Mouse (Mus musculus) CH12.LX (cell line): ENCODE results near the gene Zfp664. TPM values are rescaled to one million over a fixed set of nuclear protein-coding genes. Genes with fewer than 3 reads are reported as not detected.

ENCODE experiments used
- DNase-seq: peaks from one replicate; pipeline ENCODE4 v3.0.0-alpha.2; 2013; ENCODE audit errors: extremely low read depth
- H3K27ac ChIP-seq: 2 replicates; pipeline ENCODE4 v1.5.1; 2012; ENCODE audit warnings: low read depth, mild to moderate bottlenecking, control low read depth, moderate library complexity; ENCODE audit not compliant: insufficient read depth
- H3K27me3 ChIP-seq: replicated peaks from 2 replicates; pipeline ENCODE3; 2012; ENCODE audit warnings: inconsistent platforms
- H3K36me3 ChIP-seq, 2 experiments: replicated peaks in 1 of 2; 2 replicates each; pipeline versions ENCODE3 to v1.6.1; 2012; ENCODE audit warnings: inconsistent platforms in 1 of 2, low read length in 1 of 2, mild to moderate bottlenecking in 1 of 2, mixed read lengths in 1 of 2, moderate library complexity in 1 of 2; ENCODE audit not compliant: control insufficient read depth in 1 of 2, insufficient read depth in 1 of 2
- H3K4me1 ChIP-seq, 2 experiments: 2 replicates each; pipeline ENCODE4 v1.6.1; 2012; ENCODE audit warnings: inconsistent platforms in 1 of 2, moderate library complexity in 1 of 2; ENCODE audit not compliant: insufficient read depth in 2 of 2, control insufficient read depth in 1 of 2
- H3K4me2 ChIP-seq: 2 replicates; pipeline ENCODE4 v1.6.1; 2012; ENCODE audit warnings: low read depth, mild to moderate bottlenecking, control low read depth; ENCODE audit not compliant: poor library complexity, insufficient read depth, severe bottlenecking
- H3K4me3 ChIP-seq, 3 experiments: fragments of 150-350 bp in 1 of 3; sonication (generic) in 1 of 3; replicated peaks in 1 of 3; 2 replicates each; pipeline versions ENCODE3 to v1.5.1; 2011 to 2012; ENCODE audit warnings: low read depth in 2 of 3, low read length in 2 of 3, mild to moderate bottlenecking in 2 of 3, moderate library complexity in 2 of 3, control low read depth in 1 of 3, improper control_type of control experiment in 1 of 3, inconsistent platforms in 1 of 3, mixed read lengths in 1 of 3; ENCODE audit not compliant: poor library complexity in 1 of 3
- H3K79me2 ChIP-seq: replicated peaks from 2 replicates; pipeline ENCODE4 v1.6.1; 2012; ENCODE audit warnings: mild to moderate bottlenecking, moderate library complexity; ENCODE audit not compliant: control insufficient read depth, poor library complexity, insufficient read depth, severe bottlenecking; ENCODE audit errors: extremely low read depth
- H3K9ac ChIP-seq: 2 replicates; pipeline ENCODE4 v1.6.1; 2012; ENCODE audit warnings: low read depth, mild to moderate bottlenecking, control low read depth, moderate library complexity; ENCODE audit not compliant: insufficient read depth
- H3K9me3 ChIP-seq: replicated peaks from 2 replicates; pipeline ENCODE3; 2012; ENCODE audit warnings: low read length, inconsistent platforms, mixed read lengths
- CHD2 ChIP-seq: IDR thresholded peaks from 2 replicates; pipeline ENCODE4 v1.6.1; 2011; ENCODE audit warnings: low read length, improper control_type of control experiment
- CTCF ChIP-seq, 2 experiments: IDR thresholded peaks in 1 of 2; conservative IDR thresholded peaks in 1 of 2; 2 replicates each; pipeline ENCODE4 v1.5.1; 2011 to 2012; ENCODE audit warnings: low read depth in 2 of 2, low read length in 2 of 2, improper control_type of control experiment in 1 of 2, inconsistent platforms in 1 of 2, mild to moderate bottlenecking in 1 of 2, moderate library complexity in 1 of 2
- E2F4 ChIP-seq: IDR thresholded peaks from 2 replicates; pipeline ENCODE4 v1.6.1; 2011; ENCODE audit warnings: low read depth, low read length, improper control_type of control experiment; ENCODE audit not compliant: insufficient replicate concordance
- ELF1 ChIP-seq: IDR thresholded peaks from 2 replicates; pipeline ENCODE4 v1.6.1; 2014; ENCODE audit warnings: low read depth, mild to moderate bottlenecking, inconsistent platforms, low read length, improper control_type of control experiment
- EP300 ChIP-seq: IDR thresholded peaks from 2 replicates; pipeline ENCODE4 v1.6.1; 2011; ENCODE audit warnings: low read length, improper control_type of control experiment
- ETS1 ChIP-seq: conservative IDR thresholded peaks from 2 replicates; pipeline ENCODE4 v1.6.1; 2012; ENCODE audit warnings: low read depth, mild to moderate bottlenecking, inconsistent platforms, low read length, improper control_type of control experiment, moderate library complexity
- IRF4 ChIP-seq: IDR thresholded peaks from 2 replicates; pipeline ENCODE4 v1.6.1; 2014; ENCODE audit warnings: low read depth, mild to moderate bottlenecking, inconsistent platforms, low read length, improper control_type of control experiment
- JUND ChIP-seq: conservative IDR thresholded peaks from 2 replicates; pipeline ENCODE4 v1.6.1; 2011; ENCODE audit warnings: low read depth, low read length, improper control_type of control experiment
- MAFK ChIP-seq: IDR thresholded peaks from 2 replicates; pipeline ENCODE4 v1.6.1; 2011; ENCODE audit warnings: low read length, improper control_type of control experiment; ENCODE audit not compliant: insufficient replicate concordance
- MAZ ChIP-seq: IDR thresholded peaks from 2 replicates; pipeline ENCODE4 v1.6.1; 2012; ENCODE audit warnings: low read depth, mild to moderate bottlenecking, inconsistent platforms, low read length, improper control_type of control experiment, moderate library complexity
- MEF2A ChIP-seq: IDR thresholded peaks from 2 replicates; pipeline ENCODE4 v1.6.1; 2014; ENCODE audit warnings: low read depth, mild to moderate bottlenecking, inconsistent platforms, low read length, improper control_type of control experiment, borderline replicate concordance
- PAX5 ChIP-seq: IDR thresholded peaks from 2 replicates; pipeline ENCODE4 v1.6.1; 2012; ENCODE audit warnings: low read length, inconsistent platforms, mixed read lengths
- POLR2A ChIP-seq: IDR thresholded peaks from 2 replicates; pipeline ENCODE4 v1.6.1; 2011; ENCODE audit warnings: low read depth, mild to moderate bottlenecking, improper control_type of control experiment, low read length
- RAD21 ChIP-seq: IDR thresholded peaks from 2 replicates; pipeline ENCODE4 v1.6.1; 2011; ENCODE audit warnings: low read depth, mild to moderate bottlenecking, low read length, improper control_type of control experiment, moderate library complexity
- RCOR1 ChIP-seq: conservative IDR thresholded peaks from 2 replicates; pipeline ENCODE4 v1.6.1; 2012; ENCODE audit warnings: low read depth, mild to moderate bottlenecking, inconsistent platforms, low read length, improper control_type of control experiment
- TCF12 ChIP-seq: IDR thresholded peaks from 2 replicates; pipeline ENCODE4 v1.6.1; 2014; ENCODE audit warnings: low read depth, mild to moderate bottlenecking, inconsistent platforms, low read length, improper control_type of control experiment
- UBTF ChIP-seq: IDR thresholded peaks from 2 replicates; pipeline ENCODE4 v1.6.1; 2012; ENCODE audit warnings: low read depth, mild to moderate bottlenecking, inconsistent platforms, low read length, improper control_type of control experiment, moderate library complexity
- USF2 ChIP-seq: conservative IDR thresholded peaks from 2 replicates; pipeline ENCODE4 v1.6.1; 2011; ENCODE audit warnings: low read depth, low read length, improper control_type of control experiment
- dilution Hi-C: fragments of 300-500 bp; cut with MboI; formaldehyde crosslinking; loops from 2 replicates; pipeline ENCODE4 v1.14.3; 2020; ENCODE audit warnings: low sequenced_read_pairs; ENCODE audit not compliant: extremely low pct_unique_long_range_greater_than_20kb, extremely low pct_ligation_motif_present
- in situ Hi-C: fragments of 300-500 bp; cut with MboI; formaldehyde crosslinking; loops from 3 replicates; pipeline ENCODE4 v1.14.3; 2019; ENCODE audit warnings: low sequenced_read_pairs, low pct_ligation_motif_present, low pct_unique_long_range_greater_than_20kb, mixed read lengths
- polyA plus RNA-seq: library from polyadenylated mRNA; unstranded; fragments of >175 nt; gene quantifications from 2 replicates; pipeline ENCODE4 v1.2.1, GENCODE M21; 2012; ENCODE audit warnings: low read depth; ENCODE audit not compliant: insufficient read length
- total RNA-seq, 2 experiments: library from RNA; depleted of rRNA; stranded (reverse); fragments of 300-350 nt in 1 of 2; fragments of >200 nt in 1 of 2; gene quantifications; 2 replicates each; pipeline ENCODE4 v1.2.3; 2012 to 2014

Zfp664 gene
- total and polyA plus RNA-seq, 3 experiments: 7.4 to 14.3 (median 12.3) TPM

- H3K9ac ChIP-seq: no peak overlapping the region
- in situ Hi-C loops: loop anchor here (25.0 kb wide), 1 partner anchor 436 kb away; the partner anchor contains the start of genes Kmt5a and Sbno1
- DNase-seq: no peak
Measured at GRCm38 (mm10) chr5:124873096-124873495, 10.6 kb downstream of the Zfp664 start.

GRCm38 (mm10) chr5:124873890-124874601, 11.6 kb downstream of the Zfp664 start:
- no peak for DNase-seq
- Histone ChIP-seq H3K79me2 (no peaks in the 10 kb centered on the region), H3K4me1 (no peaks in the 10 kb centered on the region), H3K36me3 (peaks cover 10 to 85% of the 10 kb centered on the region in 2 experiments), H3K9ac (no peak overlapping the region), H3K4me2 (no peak overlapping the region), H3K27ac (no peak overlapping the region), H3K9me3 (no peaks in the 10 kb centered on the region), H3K4me3 (no peak overlapping the region), H3K27me3 (no peaks in the 10 kb centered on the region)
- TF ChIP-seq CTCF (conservative IDR thresholded peaks at IDR 0.05 in 1 of 2, IDR thresholded peaks at IDR 0.05 in 1 of 2; ENCODE audit: low read depth in 2 of 2, low read length in 2 of 2) (no peak), E2F4 (no peak), TCF12 (no peak), JUND (no peak), IRF4 (no peak), MAFK (no peak), POLR2A (no peak), USF2 (no peak), ETS1 (no peak), PAX5 (no peak)
- dilution Hi-C loops: no loop called here
- in situ Hi-C loops: loop anchor here (25.0 kb wide), 1 partner anchor 437 kb away; the partner anchor contains the start of genes Kmt5a and Sbno1

More at GRCm38 (mm10) chr5:124873096-124873495, 10.6 kb downstream of the Zfp664 start:
- H3K27ac ChIP-seq: no peak overlapping the region
- dilution Hi-C loops: no loop called here
- peaks cover 10 to 85% of the 10 kb centered on the region in 2 experiments for H3K36me3 ChIP-seq
- no peaks in the 10 kb centered on the region for H3K4me1 ChIP-seq
- no peak overlapping the region for H3K4me3 ChIP-seq
- no peak overlapping the region for H3K4me2 ChIP-seq
- H3K27me3 ChIP-seq: no peaks in the 10 kb centered on the region
- no peaks in the 10 kb centered on the region for H3K79me2 ChIP-seq
- H3K9me3 ChIP-seq: no peaks in the 10 kb centered on the region
- no peak for TF ChIP-seq RCOR1
- no peak for TF ChIP-seq UBTF
- TF ChIP-seq RAD21: no peak
- no peak for TF ChIP-seq CTCF (conservative IDR thresholded peaks at IDR 0.05 in 1 of 2, IDR thresholded peaks at IDR 0.05 in 1 of 2; ENCODE audit: low read depth in 2 of 2, low read length in 2 of 2)
- TF ChIP-seq MAZ: no peak
- no peak for TF ChIP-seq CHD2
- no peak for TF ChIP-seq EP300
- TF ChIP-seq ETS1: no peak
- no peak for TF ChIP-seq ELF1
- no peak for TF ChIP-seq TCF12
- TF ChIP-seq MEF2A: no peak
- TF ChIP-seq, all 38 proteins: peak for 0
